Mouse (Mus musculus) erythroblast, embryonic 14.5 days (primary cell): ENCODE data around the gene Zfp865.

Source experiments
- GATA1 ChIP-seq: IDR thresholded peaks from 2 replicates; pipeline ENCODE4 v1.6.1; 2012; ENCODE audit warnings: low read length, inconsistent platforms, mixed read lengths
- TAL1 ChIP-seq: IDR thresholded peaks from 3 replicates; pipeline ENCODE4 v1.6.1; 2012; ENCODE audit warnings: low read length, inconsistent platforms, mixed read lengths

GRCm38 (mm10) chr7:4976832-4977231, 43.3 kb upstream of the Zfp865 start:
- TF ChIP-seq GATA1 (no peak), TAL1 (no peak)
